Mouse (Mus musculus) embryo, embryonic 10.5 days (tissue): ENCODE results near the gene Actb.

Source experiments
- DNase-seq: peaks from one replicate; pipeline ENCODE4 v3.0.0-alpha.2; 2015; ENCODE audit warnings: low spot score

Actb gene

GRCm38 (mm10) chr5:142922251-142922650 is 15.7 kb upstream of the Actb start:
- no peak for DNase-seq

DNA sequence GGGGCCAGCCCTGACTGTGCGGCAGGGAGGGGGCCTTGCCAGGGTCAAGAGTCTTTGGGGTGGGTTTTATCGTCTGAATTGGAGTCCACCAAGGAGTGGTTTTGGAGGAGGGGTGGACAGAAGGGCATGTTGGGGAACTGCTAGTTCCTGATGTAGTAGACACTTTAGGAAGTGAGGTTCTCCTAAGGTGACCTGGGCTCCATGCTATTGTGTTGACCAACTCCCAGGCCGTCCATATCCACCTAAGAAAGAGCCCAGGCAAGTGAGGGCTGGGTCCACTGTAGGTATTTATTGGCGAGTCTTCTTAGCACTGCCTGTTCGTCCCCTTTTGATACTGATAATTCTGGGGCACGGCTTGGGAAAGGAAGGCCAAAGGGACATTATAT is 14.5 kb upstream of the Actb start:
- no peak for DNase-seq

DNA sequence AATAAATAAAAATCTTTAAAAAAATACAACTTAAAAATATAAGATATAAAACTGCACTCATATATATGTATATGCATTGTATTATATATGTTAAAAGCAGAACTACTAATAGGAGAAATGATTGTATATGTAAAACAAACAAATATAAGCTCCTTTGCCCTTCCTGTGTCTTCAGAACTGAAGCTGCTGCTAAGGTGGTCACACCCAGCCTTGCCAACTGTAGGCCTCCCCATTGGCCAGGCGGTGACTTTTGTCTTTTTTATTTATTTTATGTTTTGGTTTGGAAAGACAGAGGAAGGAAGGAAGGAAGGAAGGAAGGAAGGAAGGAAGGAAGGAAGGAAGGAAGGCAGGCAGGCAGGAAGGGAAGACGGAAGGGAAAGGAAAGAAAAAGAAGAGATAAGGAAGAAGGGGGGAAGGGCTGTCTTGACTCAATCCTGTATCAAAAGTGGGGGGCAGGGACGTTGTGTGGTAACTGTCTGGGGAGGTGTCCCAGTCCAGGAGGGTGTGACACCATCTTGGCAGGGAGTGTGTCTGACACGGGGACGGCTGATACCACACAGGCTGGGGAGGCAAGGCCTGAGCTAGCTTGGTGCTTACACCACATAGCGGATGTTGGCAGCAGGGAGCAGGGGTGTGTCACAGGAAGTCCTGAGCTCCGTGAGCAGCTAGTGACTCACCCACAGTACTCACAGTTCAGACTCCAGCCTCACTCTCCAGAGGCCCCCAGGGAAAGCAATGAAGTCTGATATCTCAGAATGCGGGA is 13.9 kb upstream of the Actb start:
- no peak for DNase-seq

DNA sequence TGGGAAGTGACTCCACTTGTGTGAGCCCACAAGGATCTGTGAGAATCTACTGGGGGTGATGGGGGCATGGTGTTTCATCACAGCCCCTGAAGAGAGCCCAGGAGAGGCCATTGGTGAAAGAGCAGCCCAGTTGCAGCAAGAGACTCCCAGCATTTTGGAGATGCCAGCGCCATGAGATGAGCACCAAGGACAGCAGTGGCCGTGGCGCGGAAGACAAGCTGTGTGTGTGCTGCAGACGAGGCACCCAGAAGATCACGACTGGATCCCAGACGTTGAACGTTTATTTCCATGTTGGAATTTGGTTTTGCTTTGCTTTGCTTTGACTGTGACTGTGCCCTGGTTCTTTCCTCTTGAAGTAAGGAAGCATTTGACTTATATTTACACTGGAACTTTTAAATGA is 10.8 kb upstream of the Actb start:
- no peak for DNase-seq

GRCm38 (mm10) chr5:142916593-142916992 is 10.0 kb upstream of the Actb start:
- DNase-seq = no peak

- no peak for DNase-seq
These were observed 8.7 kb upstream of the Actb start for GRCm38 (mm10) chr5:142915231-142915630.

- DNase-seq = no peak
These were observed 6.2 kb upstream of the Actb start for GRCm38 (mm10) chr5:142912739-142913138.

- no peak for DNase-seq
These were observed 5.8 kb upstream of the Actb start for GRCm38 (mm10) chr5:142912320-142912719.

GRCm38 (mm10) chr5:142911629-142912028 is 5.1 kb upstream of the Actb start:
- no peak for DNase-seq

- no peak for DNase-seq
These were observed 3.2 kb upstream of the Actb start for GRCm38 (mm10) chr5:142909576-142910278.

DNA sequence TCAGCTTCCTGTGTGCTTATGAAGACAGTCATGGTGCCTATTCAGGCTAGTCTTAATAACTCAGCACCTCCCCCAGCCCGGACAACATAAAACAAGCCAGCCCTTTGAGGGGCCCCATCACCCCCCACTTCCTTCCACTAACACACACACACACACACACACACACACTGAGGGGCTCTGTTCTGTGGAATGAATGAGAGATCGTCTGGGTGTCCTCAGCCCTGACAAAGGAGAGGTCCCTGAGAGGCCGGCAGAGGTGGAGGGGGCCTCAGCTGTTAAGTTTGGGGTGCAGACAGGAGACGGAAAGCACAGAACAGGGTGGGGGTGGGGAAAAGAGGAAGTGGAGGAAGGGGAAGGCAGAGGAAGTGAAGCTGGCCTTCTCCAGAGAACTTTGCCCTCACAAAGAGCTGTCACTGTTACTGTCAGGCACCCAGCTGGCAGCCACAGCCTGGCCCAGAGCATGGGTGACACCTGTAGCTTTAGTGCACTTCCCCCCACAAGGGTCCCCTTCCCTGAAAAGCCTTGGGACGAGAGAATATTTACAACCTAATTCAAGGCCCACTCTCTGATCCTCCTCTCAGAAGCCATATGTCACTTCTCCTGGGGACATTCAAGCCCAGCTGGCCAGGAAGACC is 2.5 kb upstream of the Actb start:
- DNase-seq = no peak

- DNase-seq = no peak
These were observed 1.4 kb upstream of the Actb start for GRCm38 (mm10) chr5:142907803-142908559.

- peak; percentile 50 for DNase-seq
These were observed 671 bp upstream of the Actb start for GRCm38 (mm10) chr5:142907048-142907802.

DNA sequence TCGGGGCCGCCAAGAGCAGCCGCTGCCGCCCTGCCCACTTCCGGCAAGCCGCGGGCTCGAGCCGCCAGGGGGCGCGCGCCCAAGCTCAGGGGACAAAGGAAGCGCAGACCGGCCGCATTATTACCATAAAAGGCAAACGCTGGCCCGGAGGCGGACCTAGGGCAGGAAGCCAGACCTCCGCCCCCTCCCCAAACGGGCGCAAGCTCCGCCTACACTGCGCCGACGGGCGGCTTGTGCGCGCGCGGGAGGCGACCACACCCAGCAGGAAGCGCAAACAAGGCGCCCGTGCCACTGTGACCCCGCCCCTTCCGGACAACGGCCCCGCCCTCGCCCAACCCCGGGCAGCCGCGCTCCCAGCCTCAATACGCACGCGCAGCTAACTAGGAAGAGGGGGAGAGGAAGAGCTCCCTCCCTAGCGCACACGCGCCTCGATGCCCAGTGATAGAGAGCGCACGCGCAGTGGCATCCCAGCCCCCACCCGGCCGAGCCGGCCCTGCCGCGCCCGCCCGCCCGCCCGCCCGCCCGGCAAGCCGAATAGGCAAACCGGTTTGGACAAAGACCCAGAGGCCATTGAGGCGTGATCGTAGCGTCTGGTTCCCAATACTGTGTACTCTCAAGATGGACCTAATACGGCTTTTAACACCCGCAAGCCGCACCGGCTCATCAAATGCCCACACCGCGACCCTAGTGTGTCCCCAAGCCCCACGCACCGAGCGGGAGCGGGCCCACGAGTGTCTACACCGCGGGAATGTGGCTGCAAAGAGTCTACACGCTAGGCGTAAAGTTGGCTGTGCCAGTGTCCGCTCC is 626 bp downstream of the Actb start:
- DNase-seq = peak; percentile 97

DNA sequence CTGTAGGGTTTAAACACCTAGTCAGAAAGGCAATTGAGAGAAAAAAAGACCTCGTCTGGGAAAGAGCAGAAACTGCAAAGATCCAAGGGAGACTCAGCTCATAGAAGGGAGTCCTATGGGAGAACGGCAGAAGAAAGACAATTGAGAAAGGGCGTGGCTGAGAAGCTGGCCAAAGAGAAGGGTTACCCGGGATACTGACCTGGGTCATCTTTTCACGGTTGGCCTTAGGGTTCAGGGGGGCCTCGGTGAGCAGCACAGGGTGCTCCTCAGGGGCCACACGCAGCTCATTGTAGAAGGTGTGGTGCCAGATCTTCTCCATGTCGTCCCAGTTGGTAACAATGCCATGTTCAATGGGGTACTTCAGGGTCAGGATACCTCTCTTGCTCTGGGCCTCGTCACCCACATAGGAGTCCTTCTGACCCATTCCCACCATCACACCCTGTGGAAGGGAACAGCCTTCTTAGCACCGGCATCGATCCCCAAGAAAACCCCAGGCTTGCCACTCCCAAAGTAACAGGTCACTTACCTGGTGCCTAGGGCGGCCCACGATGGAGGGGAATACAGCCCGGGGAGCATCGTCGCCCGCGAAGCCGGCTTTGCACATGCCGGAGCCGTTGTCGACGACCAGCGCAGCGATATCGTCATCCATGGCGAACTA is 1.4 kb downstream of the Actb start:
- DNase-seq = no peak

- DNase-seq = no peak
These were observed 2.1 kb downstream of the Actb start for GRCm38 (mm10) chr5:142904208-142905037.

- no peak for DNase-seq
These were observed 2.9 kb downstream of the Actb start for GRCm38 (mm10) chr5:142903470-142904207.

- DNase-seq = peak; percentile 46
These were observed 3.8 kb downstream of the Actb start for GRCm38 (mm10) chr5:142902506-142903314.
